Mouse (Mus musculus): ENCODE data around the gene Tnfaip3. TPM values are rescaled to one million over a fixed set of nuclear protein-coding genes. Genes with fewer than 3 reads are reported as not detected.

The Tnfaip3 gene
- polyA plus RNA-seq, 1 experiment from 2014 or later, result 2.1 TPM

DNA sequence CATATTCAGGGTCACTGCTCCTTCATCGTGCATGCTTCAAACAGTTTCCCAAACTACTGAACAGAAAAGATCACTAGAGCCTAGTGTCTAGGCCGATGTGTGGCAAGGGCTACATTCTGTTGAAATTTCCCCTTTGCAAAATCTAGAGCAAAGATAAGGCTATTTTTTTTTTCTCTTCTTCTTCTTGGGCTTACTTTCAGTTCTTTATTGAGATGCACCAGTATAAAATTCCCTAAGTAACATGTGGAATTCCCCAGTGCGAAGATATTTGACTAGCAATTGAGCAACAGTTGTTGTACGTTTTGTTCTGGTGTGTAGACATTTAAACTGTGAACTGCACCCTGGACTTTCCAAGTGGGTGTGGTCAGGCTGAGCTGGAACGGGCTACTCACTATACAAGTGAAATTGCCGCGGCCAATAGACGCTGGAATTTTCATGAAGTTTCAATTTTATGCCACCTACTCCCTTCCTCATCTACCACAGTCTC, 6.2 kb downstream of the Tnfaip3 start:
- 73% methylated on average over 8 of the region's 8 CpGs for WGBS
- Histone ChIP-seq H3K4me3 (ENCODE audit: low read depth, low read length) (no peak overlapping the region), H3K9me3 (ENCODE audit: control insufficient read depth, low read length) (no peaks in the 10 kb centered on the region), H3K27ac (ENCODE audit: low read depth, low read length) (no peak overlapping the region), H3K4me2 (ENCODE audit: low read depth, low read length) (no peak overlapping the region), H3K4me1 (ENCODE audit: control insufficient read depth, insufficient read depth, low read length) (peaks cover 2% of the 10 kb centered on the region; the same call in 1 of the 2 replicates), H3K27me3 (ENCODE audit: control insufficient read depth, insufficient read depth, low read length) (no peaks in the 10 kb centered on the region), H3K9ac (replicated peaks; ENCODE audit: low read depth, low read length) (no peak overlapping the region), H3K36me3 (ENCODE audit: control insufficient read depth, insufficient read depth, low read length) (peaks cover 9% of the 10 kb centered on the region; the same call in 1 of the 2 replicates)
- ATAC-seq (ENCODE audit: low read depth), result no peak

DNA sequence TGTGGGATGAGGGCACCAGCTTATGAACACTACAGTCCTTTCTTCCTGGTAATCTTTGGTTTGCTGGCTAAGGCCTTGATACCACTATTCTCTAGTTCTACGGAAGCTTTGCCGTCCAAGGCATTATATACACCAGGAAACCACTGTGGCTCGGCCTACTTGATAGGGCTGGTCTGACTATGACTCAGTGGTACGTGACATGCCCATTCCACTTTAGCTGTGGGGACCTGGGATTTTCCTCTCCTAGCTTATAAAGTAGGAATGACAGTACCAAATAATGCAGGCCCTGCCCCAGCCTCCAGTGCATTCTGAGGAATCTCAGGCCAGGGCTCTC, 6.9 kb downstream of the Tnfaip3 start:
- no peak overlapping the region for H3K4me2 ChIP-seq (ENCODE audit: low read depth, low read length)
- ATAC-seq (ENCODE audit: low read depth), result no peak
- H3K4me1 ChIP-seq (ENCODE audit: control insufficient read depth, insufficient read depth, low read length), result no peaks in the 10 kb centered on the region
- H3K36me3 ChIP-seq (ENCODE audit: control insufficient read depth, insufficient read depth, low read length), result peaks cover 9% of the 10 kb centered on the region; the same call in 1 of the 2 replicates
- H3K27me3 ChIP-seq (ENCODE audit: control insufficient read depth, insufficient read depth, low read length), result no peaks in the 10 kb centered on the region
- no peaks in the 10 kb centered on the region for H3K9me3 ChIP-seq (ENCODE audit: control insufficient read depth, low read length)
- H3K4me3 ChIP-seq (ENCODE audit: low read depth, low read length), result no peak overlapping the region
- H3K27ac ChIP-seq (ENCODE audit: low read depth, low read length), result no peak overlapping the region
- WGBS, result 95% methylated on average over 4 of the region's 4 CpGs
- no peak overlapping the region for H3K9ac ChIP-seq (replicated peaks; ENCODE audit: low read depth, low read length)

DNA sequence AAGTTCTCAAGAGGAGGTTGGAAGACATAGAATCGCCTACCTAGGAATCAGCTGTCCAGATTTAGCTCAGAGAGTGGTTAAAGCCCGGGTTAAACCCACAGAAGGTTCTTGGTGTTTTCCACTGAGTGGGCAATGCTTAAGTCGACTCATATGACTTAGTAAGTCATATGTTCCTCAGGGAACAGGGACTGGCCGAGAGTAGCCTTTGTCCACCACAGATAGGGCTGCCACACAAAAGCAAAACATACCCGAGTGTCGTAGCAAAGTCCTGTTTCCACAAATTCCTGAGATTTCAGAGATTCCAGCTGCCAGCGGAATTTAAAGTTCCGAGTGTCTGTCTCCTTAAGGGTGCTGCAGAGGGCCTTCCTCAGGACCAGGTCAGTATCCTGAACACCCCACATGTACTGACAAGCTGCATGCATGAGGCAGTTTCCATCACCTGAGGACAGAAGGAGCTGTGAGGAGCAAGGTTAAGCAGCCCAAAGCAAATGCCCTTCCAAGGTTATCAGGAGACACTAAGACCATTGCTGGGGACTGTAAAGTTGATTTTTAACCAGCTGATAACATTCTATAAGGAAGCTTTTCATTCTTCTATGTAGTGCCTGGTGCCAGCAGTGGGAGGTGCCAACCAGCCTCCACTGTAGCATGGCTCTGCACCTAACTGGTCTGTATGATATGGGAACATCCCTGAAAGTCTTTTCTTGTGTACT, 7.4 kb downstream of the Tnfaip3 start:
- Histone ChIP-seq H3K4me2 (ENCODE audit: low read depth, low read length) (no peak overlapping the region), H3K27ac (ENCODE audit: low read depth, low read length) (no peak overlapping the region), H3K27me3 (ENCODE audit: control insufficient read depth, insufficient read depth, low read length) (no peaks in the 10 kb centered on the region), H3K4me3 (ENCODE audit: low read depth, low read length) (no peak overlapping the region), H3K4me1 (ENCODE audit: control insufficient read depth, insufficient read depth, low read length) (no peaks in the 10 kb centered on the region), H3K9me3 (ENCODE audit: control insufficient read depth, low read length) (no peaks in the 10 kb centered on the region), H3K9ac (replicated peaks; ENCODE audit: low read depth, low read length) (no peak overlapping the region), H3K36me3 (ENCODE audit: control insufficient read depth, insufficient read depth, low read length) (peaks cover 9% of the 10 kb centered on the region; the same call in 1 of the 2 replicates)
- ATAC-seq (ENCODE audit: low read depth), result no peak
- 88% methylated on average over 8 of the region's 8 CpGs for WGBS

DNA sequence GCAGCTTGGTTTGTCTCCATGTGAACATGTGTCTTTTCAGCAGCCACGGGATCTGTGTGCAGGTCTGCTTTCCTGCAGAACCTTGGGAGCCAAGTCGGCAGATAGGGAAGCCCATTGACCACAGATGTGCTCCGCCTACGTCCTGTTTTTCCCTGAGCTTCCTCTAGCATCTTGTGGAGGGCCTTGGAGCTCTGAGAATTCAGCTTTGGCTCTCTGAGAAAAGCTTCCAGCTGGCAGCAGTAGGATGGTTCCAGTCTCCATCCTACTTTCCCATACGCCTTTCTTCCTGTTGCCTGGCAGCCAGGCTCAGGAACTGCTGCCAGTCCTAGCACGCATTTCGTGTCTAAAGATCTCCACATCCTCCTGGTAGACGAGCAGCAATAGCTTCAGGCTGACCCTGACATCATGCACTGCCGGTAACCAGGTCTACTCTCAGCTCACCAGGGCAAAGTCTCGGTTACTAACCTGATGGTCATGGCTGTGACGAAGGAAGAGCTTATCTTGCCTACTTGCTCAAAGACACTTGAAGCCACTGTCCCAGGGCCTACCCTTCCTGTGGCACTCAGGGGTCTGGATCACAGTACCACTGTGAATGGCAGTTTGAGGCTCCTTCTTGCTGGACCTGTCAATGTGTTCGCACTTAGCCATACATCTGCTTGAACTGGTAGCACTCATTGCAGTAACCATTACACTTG, 13.2 kb downstream of the Tnfaip3 start:
- no peak overlapping the region for H3K9ac ChIP-seq (replicated peaks; ENCODE audit: low read depth, low read length)
- H3K9me3 ChIP-seq (ENCODE audit: control insufficient read depth, low read length), result no peaks in the 10 kb centered on the region
- H3K4me1 ChIP-seq (ENCODE audit: control insufficient read depth, insufficient read depth, low read length), result no peaks in the 10 kb centered on the region
- no peak overlapping the region for H3K4me3 ChIP-seq (ENCODE audit: low read depth, low read length)
- 93% methylated on average over 12 of the region's 12 CpGs for WGBS
- H3K36me3 ChIP-seq (ENCODE audit: control insufficient read depth, insufficient read depth, low read length), result peaks cover 15% of the 10 kb centered on the region; the same call in 1 of the 2 replicates
- H3K27ac ChIP-seq (ENCODE audit: low read depth, low read length), result no peak overlapping the region
- no peak for ATAC-seq (ENCODE audit: low read depth)
- no peak overlapping the region for H3K4me2 ChIP-seq (ENCODE audit: low read depth, low read length)
- H3K27me3 ChIP-seq (ENCODE audit: control insufficient read depth, insufficient read depth, low read length), result no peaks in the 10 kb centered on the region

DNA sequence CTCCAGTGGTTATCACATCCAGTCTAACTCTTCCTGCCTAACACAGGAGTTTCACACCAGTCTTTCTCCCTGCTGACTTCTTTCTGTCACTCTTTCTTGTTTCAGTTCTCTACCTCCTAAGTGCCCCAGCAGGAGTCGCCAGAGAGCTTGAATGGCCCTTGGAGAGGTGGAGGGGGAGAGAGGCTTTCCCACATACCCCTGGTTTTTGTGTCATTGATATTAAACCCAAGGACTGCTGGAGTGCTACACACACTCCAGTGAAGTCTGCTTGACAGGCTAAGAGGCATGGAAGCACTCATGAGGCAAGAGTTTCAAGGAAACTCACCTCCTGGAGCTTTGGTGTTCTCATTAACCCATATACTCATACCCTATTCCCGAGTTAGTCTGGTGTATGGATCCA, 16.0 kb downstream of the Tnfaip3 start:
- Histone ChIP-seq H3K9ac (replicated peaks; ENCODE audit: low read depth, low read length) (no peak overlapping the region), H3K27ac (ENCODE audit: low read depth, low read length) (no peak overlapping the region), H3K9me3 (ENCODE audit: control insufficient read depth, low read length) (no peaks in the 10 kb centered on the region), H3K36me3 (ENCODE audit: control insufficient read depth, insufficient read depth, low read length) (peaks cover 7% of the 10 kb centered on the region; the same call in 1 of the 2 replicates), H3K4me3 (ENCODE audit: low read depth, low read length) (no peak overlapping the region), H3K4me2 (ENCODE audit: low read depth, low read length) (no peak overlapping the region), H3K27me3 (ENCODE audit: control insufficient read depth, insufficient read depth, low read length) (no peaks in the 10 kb centered on the region), H3K4me1 (ENCODE audit: control insufficient read depth, insufficient read depth, low read length) (no peaks in the 10 kb centered on the region)
- no peak for ATAC-seq (ENCODE audit: low read depth)
- WGBS, result 81% methylated on average over 2 of the region's 2 CpGs

DNA sequence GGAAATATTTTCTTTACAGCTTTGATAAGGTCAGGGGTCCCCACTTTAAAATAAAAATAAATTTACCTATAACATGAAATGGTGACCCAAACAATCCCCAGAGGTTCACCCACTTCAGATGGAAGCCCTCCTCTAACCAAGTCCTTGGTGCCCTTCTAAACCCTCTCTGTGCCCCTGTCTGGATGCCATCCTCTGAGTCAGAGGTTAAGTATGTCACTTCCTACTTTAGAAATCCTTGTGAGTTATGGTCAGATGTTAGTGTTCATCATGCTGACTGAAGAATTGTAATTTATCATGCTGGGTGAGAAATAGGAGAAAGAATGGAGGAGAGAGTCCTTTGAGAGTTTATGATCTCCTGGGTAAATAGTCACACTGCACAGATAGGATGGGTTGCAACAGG, 19.1 kb downstream of the Tnfaip3 start:
- H3K27ac ChIP-seq (ENCODE audit: low read depth, low read length), result no peak overlapping the region
- H3K9me3 ChIP-seq (ENCODE audit: control insufficient read depth, low read length), result no peaks in the 10 kb centered on the region
- no peaks in the 10 kb centered on the region for H3K36me3 ChIP-seq (ENCODE audit: control insufficient read depth, insufficient read depth, low read length)
- H3K27me3 ChIP-seq (ENCODE audit: control insufficient read depth, insufficient read depth, low read length), result no peaks in the 10 kb centered on the region
- no peak overlapping the region for H3K4me3 ChIP-seq (ENCODE audit: low read depth, low read length)
- ATAC-seq (ENCODE audit: low read depth), result no peak
- no peaks in the 10 kb centered on the region for H3K4me1 ChIP-seq (ENCODE audit: control insufficient read depth, insufficient read depth, low read length)
- H3K4me2 ChIP-seq (ENCODE audit: low read depth, low read length), result no peak overlapping the region
- H3K9ac ChIP-seq (replicated peaks; ENCODE audit: low read depth, low read length), result no peak overlapping the region

DNA sequence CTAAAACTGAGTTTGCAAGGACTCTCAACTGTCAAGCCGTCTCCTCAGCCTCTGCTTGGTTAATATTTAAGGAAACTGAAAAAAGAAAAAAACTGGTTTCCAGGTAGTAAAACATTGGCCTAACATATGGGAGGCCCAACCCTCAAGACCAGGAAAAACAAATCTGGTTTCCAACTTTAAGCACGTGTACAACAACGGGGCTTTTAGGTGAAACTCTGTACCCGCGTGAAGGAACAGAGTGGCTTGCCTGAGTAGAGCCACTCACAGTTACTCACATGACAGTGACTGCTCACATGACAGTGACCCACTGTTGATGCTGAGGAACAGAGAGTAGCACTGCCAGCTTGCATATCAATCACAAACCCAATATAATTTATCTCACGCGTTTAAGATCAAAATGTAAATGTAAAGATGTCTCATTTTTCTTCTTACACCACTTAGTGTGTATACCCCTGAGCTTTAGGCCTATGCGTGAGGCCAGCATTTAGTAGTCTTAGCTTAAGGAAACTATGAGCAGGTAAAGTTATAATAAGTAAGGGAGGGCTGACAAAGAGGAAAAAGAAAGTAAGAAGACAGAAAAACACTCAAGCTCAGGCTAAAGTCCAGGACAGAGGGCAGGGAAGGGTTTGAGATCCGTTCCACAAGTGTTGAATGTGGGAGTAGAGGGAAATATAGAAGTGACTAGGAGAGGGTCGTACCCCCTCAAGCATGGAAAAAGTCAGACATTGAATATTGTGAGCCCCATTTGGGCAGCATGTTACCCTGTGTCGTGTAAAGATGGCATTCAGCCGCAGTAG, 19.8 kb downstream of the Tnfaip3 start:
- no peak overlapping the region for H3K9ac ChIP-seq (replicated peaks; ENCODE audit: low read depth, low read length)
- H3K4me1 ChIP-seq (ENCODE audit: control insufficient read depth, insufficient read depth, low read length), result no peaks in the 10 kb centered on the region
- H3K36me3 ChIP-seq (ENCODE audit: control insufficient read depth, insufficient read depth, low read length), result no peaks in the 10 kb centered on the region
- H3K27ac ChIP-seq (ENCODE audit: low read depth, low read length), result no peak overlapping the region
- H3K4me2 ChIP-seq (ENCODE audit: low read depth, low read length), result no peak overlapping the region
- H3K4me3 ChIP-seq (ENCODE audit: low read depth, low read length), result no peak overlapping the region
- H3K9me3 ChIP-seq (ENCODE audit: control insufficient read depth, low read length), result no peaks in the 10 kb centered on the region
- 90% methylated on average over 12 of the region's 12 CpGs for WGBS
- ATAC-seq (ENCODE audit: low read depth), result no peak
- H3K27me3 ChIP-seq (ENCODE audit: control insufficient read depth, insufficient read depth, low read length), result no peaks in the 10 kb centered on the region

DNA sequence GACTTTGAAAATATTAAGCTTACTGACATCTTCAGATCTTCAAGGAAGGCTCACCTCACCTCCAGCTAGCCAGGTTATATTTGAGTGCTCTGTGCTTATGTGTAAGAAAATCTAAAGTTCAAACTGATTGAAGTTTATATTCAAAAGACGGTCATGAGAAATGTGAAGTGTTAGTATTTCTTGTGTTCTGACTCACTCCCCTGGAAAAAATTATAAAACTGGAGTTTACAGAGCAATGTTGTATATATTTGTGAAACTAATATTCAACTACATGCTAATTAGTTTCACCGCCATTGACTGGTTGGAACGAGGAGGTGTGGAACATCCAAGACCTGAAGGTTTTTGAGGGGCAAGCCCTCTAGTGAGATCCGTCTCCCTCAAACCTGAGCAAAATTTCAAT, 22.5 kb downstream of the Tnfaip3 start:
- Histone ChIP-seq H3K9ac (replicated peaks; ENCODE audit: low read depth, low read length) (no peak overlapping the region), H3K9me3 (ENCODE audit: control insufficient read depth, low read length) (no peaks in the 10 kb centered on the region), H3K36me3 (ENCODE audit: control insufficient read depth, insufficient read depth, low read length) (no peaks in the 10 kb centered on the region), H3K27me3 (ENCODE audit: control insufficient read depth, insufficient read depth, low read length) (no peaks in the 10 kb centered on the region), H3K4me1 (ENCODE audit: control insufficient read depth, insufficient read depth, low read length) (no peaks in the 10 kb centered on the region), H3K27ac (ENCODE audit: low read depth, low read length) (no peak overlapping the region), H3K4me3 (ENCODE audit: low read depth, low read length) (no peak overlapping the region), H3K4me2 (ENCODE audit: low read depth, low read length) (no peak overlapping the region)
- WGBS, result 93% methylated on average over 4 of the region's 4 CpGs
- ATAC-seq (ENCODE audit: low read depth), result no peak

DNA sequence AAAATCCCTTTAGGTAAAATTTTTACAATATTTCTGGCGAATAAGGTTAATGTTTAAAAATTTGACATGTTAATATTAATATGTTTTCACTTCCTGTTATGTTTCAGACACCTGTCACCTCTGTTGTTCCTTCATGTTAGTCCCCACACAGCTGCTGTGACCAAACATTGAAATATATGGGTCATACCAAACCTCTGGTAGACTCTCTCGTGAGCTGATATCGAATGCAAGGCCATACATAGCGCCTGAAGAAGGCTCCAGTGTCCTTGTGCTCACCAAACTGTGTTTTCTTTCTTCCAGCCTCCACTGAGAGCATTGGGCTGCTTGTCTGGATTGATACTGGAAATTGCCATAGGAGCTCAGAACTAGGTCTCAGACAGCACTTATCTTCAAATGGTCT, 24.4 kb downstream of the Tnfaip3 start:
- H3K36me3 ChIP-seq (ENCODE audit: control insufficient read depth, insufficient read depth, low read length), result no peaks in the 10 kb centered on the region
- no peak overlapping the region for H3K4me2 ChIP-seq (ENCODE audit: low read depth, low read length)
- H3K4me1 ChIP-seq (ENCODE audit: control insufficient read depth, insufficient read depth, low read length), result no peaks in the 10 kb centered on the region
- no peak for ATAC-seq (ENCODE audit: low read depth)
- no peaks in the 10 kb centered on the region for H3K9me3 ChIP-seq (ENCODE audit: control insufficient read depth, low read length)
- H3K27ac ChIP-seq (ENCODE audit: low read depth, low read length), result no peak overlapping the region
- H3K27me3 ChIP-seq (ENCODE audit: control insufficient read depth, insufficient read depth, low read length), result no peaks in the 10 kb centered on the region
- H3K9ac ChIP-seq (replicated peaks; ENCODE audit: low read depth, low read length), result no peak overlapping the region
- H3K4me3 ChIP-seq (ENCODE audit: low read depth, low read length), result no peak overlapping the region
- WGBS, result 88% methylated on average over 4 of the region's 4 CpGs
